Mouse (Mus musculus) testis, adult 2 months (tissue): ENCODE data around the gene Jazf1.

Experiments used
- CTCF ChIP-seq: fragments of 200-500 bp; IDR thresholded peaks from 2 replicates; pipeline ENCODE4 v1.5.1; 2012; ENCODE audit warnings: low read depth, mild to moderate bottlenecking, inconsistent platforms, low read length, moderate library complexity; ENCODE audit not compliant: control insufficient read depth, insufficient read depth, insufficient replicate concordance
- POLR2A ChIP-seq: fragments of 200-500 bp; IDR thresholded peaks from 2 replicates; pipeline ENCODE4 v1.6.1; 2012; ENCODE audit warnings: low read depth, mild to moderate bottlenecking, inconsistent platforms, low read length, moderate library complexity; ENCODE audit not compliant: control insufficient read depth

DNA sequence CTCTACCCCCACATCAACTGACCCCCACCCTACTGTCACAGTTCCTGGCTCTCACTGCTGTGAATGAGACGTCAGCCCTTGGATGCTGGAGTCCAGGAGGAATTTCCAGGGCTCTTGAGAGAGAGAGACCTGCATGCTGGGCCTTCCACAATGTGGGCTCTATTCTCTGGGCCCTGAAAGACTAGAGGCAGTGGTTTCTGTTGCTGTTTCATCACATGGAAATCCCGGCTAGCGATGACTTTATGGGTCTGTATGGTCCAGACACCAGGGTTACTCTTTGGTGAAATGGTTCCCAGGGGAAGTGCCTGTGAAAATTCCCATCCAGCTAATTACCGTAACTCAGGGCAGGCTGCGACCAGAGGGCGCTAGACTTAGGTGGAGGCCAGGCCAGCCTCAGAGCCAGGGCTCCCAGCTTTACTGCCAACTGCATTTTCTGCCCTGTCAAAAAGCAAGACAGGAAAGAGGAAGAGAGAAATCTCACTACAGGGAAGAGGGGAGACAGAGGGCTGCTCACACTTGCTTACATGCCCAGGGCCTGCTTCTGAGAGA, 271.1 kb downstream of the Jazf1 start:
- no peak for TF ChIP-seq CTCF
- no peak for TF ChIP-seq POLR2A
